Mouse (Mus musculus): ENCODE measurements around the gene Bean1. TPM values are rescaled to one million over a fixed set of nuclear protein-coding genes. Genes with fewer than 3 reads are reported as not detected.

Bean1 gene
- polyA plus RNA-seq, 1 experiment from 2014 or later = 1.1 TPM

GRCm38 (mm10) chr8:104188459-104188858 is 18.2 kb downstream of the Bean1 start:
- Histone ChIP-seq H3K9ac (ENCODE audit: low read length) (no peak overlapping the region), H3K27me3 (ENCODE audit: control insufficient read depth, insufficient read depth, low read length) (no peaks in the 10 kb centered on the region), H3K27ac (ENCODE audit: low read length) (no peak overlapping the region), H3K4me1 (ENCODE audit: control insufficient read depth, insufficient read depth, low read length) (peaks cover 10% of the 10 kb centered on the region), H3K9me3 (replicated peaks; ENCODE audit: control insufficient read depth, low read length) (no peaks in the 10 kb centered on the region), H3K4me2 (ENCODE audit: low read depth, low read length) (no peak overlapping the region), H3K4me3 (replicated peaks; ENCODE audit: low read length) (no peak overlapping the region), H3K36me3 (ENCODE audit: control insufficient read depth, insufficient read depth, low read length) (no peaks in the 10 kb centered on the region)
- WGBS = 56% methylated on average over 5 of the region's 5 CpGs
- no peak for ATAC-seq (ENCODE audit: insufficient read depth, low FRiP score)

GRCm38 (mm10) chr8:104190777-104191468 is 20.7 kb downstream of the Bean1 start:
- 68% methylated on average over 6 of the region's 6 CpGs for WGBS
- Histone ChIP-seq H3K4me1 (ENCODE audit: control insufficient read depth, insufficient read depth, low read length) (peaks cover 10% of the 10 kb centered on the region), H3K4me2 (ENCODE audit: low read depth, low read length) (no peak overlapping the region), H3K27me3 (ENCODE audit: control insufficient read depth, insufficient read depth, low read length) (no peaks in the 10 kb centered on the region), H3K9me3 (replicated peaks; ENCODE audit: control insufficient read depth, low read length) (no peaks in the 10 kb centered on the region), H3K9ac (ENCODE audit: low read length) (no peak overlapping the region), H3K4me3 (replicated peaks; ENCODE audit: low read length) (no peak overlapping the region), H3K27ac (ENCODE audit: low read length) (no peak overlapping the region), H3K36me3 (ENCODE audit: control insufficient read depth, insufficient read depth, low read length) (no peaks in the 10 kb centered on the region)
- ATAC-seq (ENCODE audit: insufficient read depth, low FRiP score) = no peak

GRCm38 (mm10) chr8:104191496-104191895 is 21.3 kb downstream of the Bean1 start:
- no peak overlapping the region for H3K27ac ChIP-seq (ENCODE audit: low read length)
- no peak overlapping the region for H3K4me3 ChIP-seq (replicated peaks; ENCODE audit: low read length)
- peak overlapping the region; percentile 25; the same call in 1 of the 2 replicates for H3K4me2 ChIP-seq (ENCODE audit: low read depth, low read length)
- ATAC-seq (ENCODE audit: insufficient read depth, low FRiP score) = peak; percentile 82
- WGBS = 8% methylated on average over 11 of the region's 11 CpGs
- H3K9me3 ChIP-seq (replicated peaks; ENCODE audit: control insufficient read depth, low read length) = no peaks in the 10 kb centered on the region
- no peaks in the 10 kb centered on the region for H3K27me3 ChIP-seq (ENCODE audit: control insufficient read depth, insufficient read depth, low read length)
- no peaks in the 10 kb centered on the region for H3K36me3 ChIP-seq (ENCODE audit: control insufficient read depth, insufficient read depth, low read length)
- no peak overlapping the region for H3K9ac ChIP-seq (ENCODE audit: low read length)
- peaks cover 10% of the 10 kb centered on the region for H3K4me1 ChIP-seq (ENCODE audit: control insufficient read depth, insufficient read depth, low read length)

- no peaks in the 10 kb centered on the region for H3K27me3 ChIP-seq (ENCODE audit: control insufficient read depth, insufficient read depth, low read length)
- ATAC-seq (ENCODE audit: insufficient read depth, low FRiP score) = no peak
- H3K4me3 ChIP-seq (replicated peaks; ENCODE audit: low read length) = no peak overlapping the region
- H3K4me1 ChIP-seq (ENCODE audit: control insufficient read depth, insufficient read depth, low read length) = no peaks in the 10 kb centered on the region
- no peaks in the 10 kb centered on the region for H3K9me3 ChIP-seq (replicated peaks; ENCODE audit: control insufficient read depth, low read length)
- 71% methylated on average over 5 of the region's 5 CpGs for WGBS
- H3K27ac ChIP-seq (ENCODE audit: low read length) = no peak overlapping the region
- no peak overlapping the region for H3K9ac ChIP-seq (ENCODE audit: low read length)
- H3K36me3 ChIP-seq (ENCODE audit: control insufficient read depth, insufficient read depth, low read length) = no peaks in the 10 kb centered on the region
- H3K4me2 ChIP-seq (ENCODE audit: low read depth, low read length) = no peak overlapping the region
Observed at GRCm38 (mm10) chr8:104199802-104200201, 29.6 kb downstream of the Bean1 start.

GRCm38 (mm10) chr8:104201622-104202021 is 31.4 kb downstream of the Bean1 start:
- Histone ChIP-seq H3K27me3 (ENCODE audit: control insufficient read depth, insufficient read depth, low read length) (no peaks in the 10 kb centered on the region), H3K9me3 (replicated peaks; ENCODE audit: control insufficient read depth, low read length) (no peaks in the 10 kb centered on the region), H3K4me1 (ENCODE audit: control insufficient read depth, insufficient read depth, low read length) (no peaks in the 10 kb centered on the region), H3K4me3 (replicated peaks; ENCODE audit: low read length) (no peak overlapping the region), H3K36me3 (ENCODE audit: control insufficient read depth, insufficient read depth, low read length) (no peaks in the 10 kb centered on the region), H3K4me2 (ENCODE audit: low read depth, low read length) (no peak overlapping the region), H3K27ac (ENCODE audit: low read length) (no peak overlapping the region), H3K9ac (ENCODE audit: low read length) (no peak overlapping the region)
- 76% methylated on average over 3 of the region's 3 CpGs for WGBS
- ATAC-seq (ENCODE audit: insufficient read depth, low FRiP score) = no peak

GRCm38 (mm10) chr8:104202320-104202719 is 32.1 kb downstream of the Bean1 start:
- no peaks in the 10 kb centered on the region for H3K27me3 ChIP-seq (ENCODE audit: control insufficient read depth, insufficient read depth, low read length)
- no peaks in the 10 kb centered on the region for H3K36me3 ChIP-seq (ENCODE audit: control insufficient read depth, insufficient read depth, low read length)
- H3K4me1 ChIP-seq (ENCODE audit: control insufficient read depth, insufficient read depth, low read length) = no peaks in the 10 kb centered on the region
- 86% methylated on average over 4 of the region's 4 CpGs for WGBS
- H3K4me2 ChIP-seq (ENCODE audit: low read depth, low read length) = no peak overlapping the region
- no peak overlapping the region for H3K9ac ChIP-seq (ENCODE audit: low read length)
- H3K27ac ChIP-seq (ENCODE audit: low read length) = no peak overlapping the region
- H3K9me3 ChIP-seq (replicated peaks; ENCODE audit: control insufficient read depth, low read length) = no peaks in the 10 kb centered on the region
- H3K4me3 ChIP-seq (replicated peaks; ENCODE audit: low read length) = no peak overlapping the region
- ATAC-seq (ENCODE audit: insufficient read depth, low FRiP score) = no peak

GRCm38 (mm10) chr8:104205292-104205691 is 35.0 kb downstream of the Bean1 start:
- 49% methylated on average over 3 of the region's 3 CpGs for WGBS
- no peak for ATAC-seq (ENCODE audit: insufficient read depth, low FRiP score)
- H3K4me1 ChIP-seq (ENCODE audit: control insufficient read depth, insufficient read depth, low read length) = no peaks in the 10 kb centered on the region

GRCm38 (mm10) chr8:104217601-104218000 is 47.4 kb downstream of the Bean1 start:
- Histone ChIP-seq H3K36me3 (ENCODE audit: control insufficient read depth, insufficient read depth, low read length) (no peaks in the 10 kb centered on the region), H3K27me3 (ENCODE audit: control insufficient read depth, insufficient read depth, low read length) (no peaks in the 10 kb centered on the region), H3K4me1 (ENCODE audit: control insufficient read depth, insufficient read depth, low read length) (no peaks in the 10 kb centered on the region), H3K27ac (ENCODE audit: low read length) (no peak overlapping the region), H3K9ac (ENCODE audit: low read length) (no peak overlapping the region), H3K9me3 (replicated peaks; ENCODE audit: control insufficient read depth, low read length) (no peaks in the 10 kb centered on the region), H3K4me3 (replicated peaks; ENCODE audit: low read length) (no peak overlapping the region), H3K4me2 (ENCODE audit: low read depth, low read length) (no peak overlapping the region)
- no peak for ATAC-seq (ENCODE audit: insufficient read depth, low FRiP score)
- WGBS = 87% methylated on average over 5 of the region's 5 CpGs

More at GRCm38 (mm10) chr8:104205292-104205691, 35.0 kb downstream of the Bean1 start:
- H3K4me2 ChIP-seq (ENCODE audit: low read depth, low read length) = no peak overlapping the region
- no peaks in the 10 kb centered on the region for H3K36me3 ChIP-seq (ENCODE audit: control insufficient read depth, insufficient read depth, low read length)
- H3K9ac ChIP-seq (ENCODE audit: low read length) = no peak overlapping the region
- H3K27me3 ChIP-seq (ENCODE audit: control insufficient read depth, insufficient read depth, low read length) = no peaks in the 10 kb centered on the region
- H3K27ac ChIP-seq (ENCODE audit: low read length) = no peak overlapping the region
- no peaks in the 10 kb centered on the region for H3K9me3 ChIP-seq (replicated peaks; ENCODE audit: control insufficient read depth, low read length)
- H3K4me3 ChIP-seq (replicated peaks; ENCODE audit: low read length) = no peak overlapping the region

- WGBS = 28% methylated on average over 11 of the region's 11 CpGs
- Histone ChIP-seq H3K9me3 (replicated peaks; ENCODE audit: control insufficient read depth, low read length) (no peaks in the 10 kb centered on the region; the same call in 1 of the 2 replicates), H3K9ac (ENCODE audit: low read length) (peak overlapping the region; percentile 23; the same call in 1 of the 2 replicates), H3K4me2 (ENCODE audit: low read depth, low read length) (no peak overlapping the region; the same call in 1 of the 2 replicates), H3K27me3 (ENCODE audit: control insufficient read depth, insufficient read depth, low read length) (no peaks in the 10 kb centered on the region), H3K27ac (ENCODE audit: low read length) (no peak overlapping the region), H3K4me1 (ENCODE audit: control insufficient read depth, insufficient read depth, low read length) (no peaks in the 10 kb centered on the region), H3K36me3 (ENCODE audit: control insufficient read depth, insufficient read depth, low read length) (no peaks in the 10 kb centered on the region), H3K4me3 (replicated peaks; ENCODE audit: low read length) (no peak overlapping the region)
- ATAC-seq (ENCODE audit: insufficient read depth, low FRiP score) = no peak; the same call in 1 of the 2 replicates
Observed at GRCm38 (mm10) chr8:104219079-104219478, 48.8 kb downstream of the Bean1 start.

Measured in stomach, embryonic 16.5 days (tissue).